Mouse (Mus musculus): ENCODE measurements around the gene Slc25a22. TPM values are rescaled to one million over a fixed set of nuclear protein-coding genes. Genes with fewer than 3 reads are reported as not detected.

The Slc25a22 gene
- total and polyA plus RNA-seq, 2 experiments from 2014 or later, result 87.3 to 126 TPM

- WGBS, result 69% methylated on average over 6 of the region's 6 CpGs
- DNase-seq (ENCODE audit: low spot score) (no peak), ATAC-seq (no peak)
- Histone ChIP-seq H3K27ac (no peak overlapping the region), H3K4me2 (ENCODE audit: low read depth, low read length) (peak overlapping the region; percentile 93), H3K36me3 (ENCODE audit: insufficient read depth, low read length) (no peaks in the 10 kb centered on the region), H3K27me3 (ENCODE audit: insufficient read depth, low read length) (no peaks in the 10 kb centered on the region), H3K9ac (replicated peaks; ENCODE audit: low read length) (peak overlapping the region; percentile 78; the same call in 1 of the 2 replicates), H3K4me1 (ENCODE audit: insufficient read depth, low read length) (peaks cover 12% of the 10 kb centered on the region), H3K4me3 (ENCODE audit: low read length) (peak overlapping the region; percentile 70), H3K9me3 (ENCODE audit: low read length) (no peaks in the 10 kb centered on the region)
- no peak for TF ChIP-seq CTCF (IDR thresholded peaks at IDR 0.05; ENCODE audit: low read depth)
Measured at GRCm38 (mm10) chr7:141483114-141483653, 45.5 kb upstream of the Slc25a22 start.

DNA sequence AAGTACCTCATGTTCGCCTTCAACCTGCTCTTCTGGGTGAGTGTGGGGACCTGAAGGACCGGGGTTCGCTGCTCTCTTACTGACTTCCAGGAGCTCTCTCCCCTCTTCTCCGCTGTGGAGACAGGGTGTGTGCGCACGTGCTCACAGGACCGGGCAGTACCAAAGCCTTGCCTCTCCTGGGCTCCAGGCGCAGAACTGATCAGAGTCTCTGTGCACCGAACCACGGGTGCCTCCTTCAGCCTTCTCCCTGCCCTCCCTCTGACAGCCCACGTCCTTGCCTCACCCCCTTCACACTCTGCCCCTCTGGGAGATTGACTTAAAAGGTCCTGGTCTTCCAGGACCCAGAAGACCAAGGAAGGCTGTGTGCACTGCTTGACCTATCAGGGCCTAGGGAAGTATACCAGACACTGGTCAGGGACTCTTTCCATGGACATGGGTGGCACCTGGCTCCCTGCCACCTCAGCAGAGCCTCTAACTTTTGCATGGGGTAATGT is 44.9 kb upstream of the Slc25a22 start:
- peak overlapping the region; percentile 70 for H3K4me3 ChIP-seq (ENCODE audit: low read length)
- H3K36me3 ChIP-seq (ENCODE audit: insufficient read depth, low read length), result no peaks in the 10 kb centered on the region
- H3K4me1 ChIP-seq (ENCODE audit: insufficient read depth, low read length), result peaks cover 12% of the 10 kb centered on the region
- H3K27me3 ChIP-seq (ENCODE audit: insufficient read depth, low read length), result no peaks in the 10 kb centered on the region
- H3K9me3 ChIP-seq (ENCODE audit: low read length), result no peaks in the 10 kb centered on the region
- H3K9ac ChIP-seq (replicated peaks; ENCODE audit: low read length), result peak overlapping the region; percentile 78
- no peak for TF ChIP-seq CTCF (IDR thresholded peaks at IDR 0.05; ENCODE audit: low read depth)
- H3K4me2 ChIP-seq (ENCODE audit: low read depth, low read length), result peak overlapping the region; percentile 93
- DNase-seq (ENCODE audit: low spot score) (no peak), ATAC-seq (no peak)
- WGBS, result 5% methylated on average over 11 of the region's 11 CpGs
- H3K27ac ChIP-seq, result peak overlapping the region; percentile 81

GRCm38 (mm10) chr7:141481498-141482401 is 44.1 kb upstream of the Slc25a22 start:
- no peaks in the 10 kb centered on the region for H3K36me3 ChIP-seq (ENCODE audit: insufficient read depth, low read length)
- H3K9ac ChIP-seq (replicated peaks; ENCODE audit: low read length), result peak overlapping the region; percentile 78
- WGBS, result under 1% methylated on average over 71 of the region's 81 CpGs
- no peaks in the 10 kb centered on the region for H3K27me3 ChIP-seq (ENCODE audit: insufficient read depth, low read length)
- ATAC-seq (peak; percentile 50), DNase-seq (ENCODE audit: low spot score) (peak; percentile 76)
- H3K9me3 ChIP-seq (ENCODE audit: low read length), result no peaks in the 10 kb centered on the region
- TF ChIP-seq CTCF (IDR thresholded peaks at IDR 0.05; ENCODE audit: low read depth), result peak; percentile 57
- H3K4me1 ChIP-seq (ENCODE audit: insufficient read depth, low read length), result peaks cover 12% of the 10 kb centered on the region
- H3K27ac ChIP-seq, result peak overlapping the region; percentile 81
- H3K4me3 ChIP-seq (ENCODE audit: low read length), result peak overlapping the region; percentile 70
- H3K4me2 ChIP-seq (ENCODE audit: low read depth, low read length), result peak overlapping the region; percentile 93

GRCm38 (mm10) chr7:141480842-141481497 is 43.3 kb upstream of the Slc25a22 start:
- ATAC-seq (peak; percentile 60), DNase-seq (ENCODE audit: low spot score) (peak; percentile 90)
- peaks cover 14% of the 10 kb centered on the region for H3K4me1 ChIP-seq (ENCODE audit: insufficient read depth, low read length)

GRCm38 (mm10) chr7:141478270-141478748 is 40.6 kb upstream of the Slc25a22 start:
- DNase-seq (ENCODE audit: low spot score) (no peak), ATAC-seq (no peak)
- Histone ChIP-seq H3K9ac (replicated peaks; ENCODE audit: low read length) (no peak overlapping the region), H3K9me3 (ENCODE audit: low read length) (no peaks in the 10 kb centered on the region), H3K27ac (no peak overlapping the region), H3K27me3 (ENCODE audit: insufficient read depth, low read length) (no peaks in the 10 kb centered on the region), H3K36me3 (ENCODE audit: insufficient read depth, low read length) (no peaks in the 10 kb centered on the region), H3K4me2 (ENCODE audit: low read depth, low read length) (no peak overlapping the region), H3K4me1 (ENCODE audit: insufficient read depth, low read length) (peaks cover 18% of the 10 kb centered on the region), H3K4me3 (ENCODE audit: low read length) (no peak overlapping the region)
- no peak for TF ChIP-seq CTCF (IDR thresholded peaks at IDR 0.05; ENCODE audit: low read depth)
- 73% methylated on average over 5 of the region's 5 CpGs for WGBS

More at GRCm38 (mm10) chr7:141480842-141481497, 43.3 kb upstream of the Slc25a22 start:
- H3K27ac ChIP-seq, result peak overlapping the region; percentile 81
- peak overlapping the region; percentile 93 for H3K4me2 ChIP-seq (ENCODE audit: low read depth, low read length)
- H3K9ac ChIP-seq (replicated peaks; ENCODE audit: low read length), result peak overlapping the region; percentile 17; the same call in 1 of the 2 replicates
- H3K27me3 ChIP-seq (ENCODE audit: insufficient read depth, low read length), result no peaks in the 10 kb centered on the region
- H3K36me3 ChIP-seq (ENCODE audit: insufficient read depth, low read length), result no peaks in the 10 kb centered on the region
- 9% methylated on average over 10 of the region's 10 CpGs for WGBS
- H3K4me3 ChIP-seq (ENCODE audit: low read length), result peak overlapping the region; percentile 70
- peak; percentile 96 for TF ChIP-seq CTCF (IDR thresholded peaks at IDR 0.05; ENCODE audit: low read depth)
- no peaks in the 10 kb centered on the region for H3K9me3 ChIP-seq (ENCODE audit: low read length)

- no peaks in the 10 kb centered on the region for H3K9me3 ChIP-seq (ENCODE audit: low read length)
- 76% methylated on average over 4 of the region's 4 CpGs for WGBS
- no peak for TF ChIP-seq CTCF (IDR thresholded peaks at IDR 0.05; ENCODE audit: low read depth)
- no peak overlapping the region for H3K9ac ChIP-seq (replicated peaks; ENCODE audit: low read length)
- peaks cover 18% of the 10 kb centered on the region for H3K4me1 ChIP-seq (ENCODE audit: insufficient read depth, low read length)
- peak overlapping the region; percentile 80; the same call in 1 of the 2 replicates for H3K27ac ChIP-seq
- no peaks in the 10 kb centered on the region for H3K27me3 ChIP-seq (ENCODE audit: insufficient read depth, low read length)
- peaks cover under 1% of the 10 kb centered on the region for H3K36me3 ChIP-seq (ENCODE audit: insufficient read depth, low read length)
- H3K4me3 ChIP-seq (ENCODE audit: low read length), result no peak overlapping the region
- H3K4me2 ChIP-seq (ENCODE audit: low read depth, low read length), result no peak overlapping the region
- no peak for DNase-seq (ENCODE audit: low spot score)
- ATAC-seq, result no peak
Measured at GRCm38 (mm10) chr7:141477578-141478269, 40.0 kb upstream of the Slc25a22 start.

Data from hindbrain, postnatal 0 days (tissue).